Mouse (Mus musculus) bone marrow, adult 2 months (tissue): Measurements from ENCODE around the gene Entpd6.

ENCODE experiments used
- CTCF ChIP-seq: fragments of 200-500 bp; IDR thresholded peaks from 2 replicates; pipeline ENCODE4 v1.5.1; 2011; ENCODE audit warnings: low read length, control low read depth; ENCODE audit not compliant: control insufficient read depth, insufficient read depth
- POLR2A ChIP-seq: fragments of 200-500 bp; IDR thresholded peaks from 2 replicates; pipeline ENCODE4 v1.6.1; 2011; ENCODE audit warnings: low read depth, mild to moderate bottlenecking, control low read depth, low read length, borderline replicate concordance; ENCODE audit not compliant: control insufficient read depth

GRCm38 (mm10) chr2:150816676-150817402, 68.0 kb downstream of the Entpd6 start:
- TF ChIP-seq POLR2A (no peak), CTCF (no peak)
